Mouse (Mus musculus) limb, embryonic 14.5 days (tissue): Measurements from ENCODE around the gene Fkbp2. TPM values are rescaled to one million over a fixed set of nuclear protein-coding genes. Genes with fewer than 3 reads are reported as not detected.
A peak's percentile ranks its signal among the peaks of the same experiment; 100 is the strongest.

Experiments
- ATAC-seq: fragments of 200-750 bp; cut with Nextera tagmentation; 2 replicates; pipeline ENCODE4 v1.8.0; 2017; ENCODE audit warnings: low read depth, moderate number of reproducible peaks, moderate TSS enrichment; ENCODE audit not compliant: low FRiP score
- DNase-seq: peaks from one replicate; pipeline ENCODE4 v3.0.0-alpha.2; 2015; ENCODE audit warnings: low spot score
- H3K27ac ChIP-seq: fragments of 300-500 bp; sonication (generic); replicated peaks from 2 replicates; pipeline ENCODE4 v1.5.1; 2014; ENCODE audit warnings: low read depth, mild to moderate bottlenecking, low read length, moderate library complexity, mixed read lengths
- H3K27me3 ChIP-seq: fragments of 300-500 bp; sonication (generic); 2 replicates; pipeline ENCODE4 v1.6.1; 2014; ENCODE audit warnings: low read length, mixed read lengths; ENCODE audit not compliant: control insufficient read depth, insufficient read depth
- H3K36me3 ChIP-seq: fragments of 300-500 bp; sonication (generic); 2 replicates; pipeline ENCODE4 v1.6.1; 2014; ENCODE audit warnings: mild to moderate bottlenecking, low read length, moderate library complexity, mixed read lengths; ENCODE audit not compliant: control insufficient read depth, insufficient read depth
- H3K4me1 ChIP-seq: fragments of 300-500 bp; sonication (generic); 2 replicates; pipeline ENCODE4 v1.6.1; 2014; ENCODE audit warnings: antibody characterized with exemption, low read length, mixed read lengths; ENCODE audit not compliant: control insufficient read depth, insufficient read depth
- H3K4me2 ChIP-seq: fragments of 300-500 bp; sonication (generic); replicated peaks from 2 replicates; pipeline ENCODE4 v1.6.1; 2014; ENCODE audit warnings: low read depth, mild to moderate bottlenecking, low read length, moderate library complexity; ENCODE audit not compliant: severe bottlenecking
- H3K4me3 ChIP-seq: fragments of 300-500 bp; sonication (generic); replicated peaks from 2 replicates; pipeline ENCODE4 v1.5.1; 2014; ENCODE audit warnings: low read length
- H3K9ac ChIP-seq: fragments of 300-500 bp; sonication (generic); 2 replicates; pipeline ENCODE4 v1.6.1; 2014; ENCODE audit warnings: mild to moderate bottlenecking, low read depth, low read length, moderate library complexity; ENCODE audit not compliant: severe bottlenecking
- H3K9me3 ChIP-seq: fragments of 300-500 bp; sonication (generic); 2 replicates; pipeline ENCODE4 v1.6.1; 2016; ENCODE audit warnings: low read length; ENCODE audit not compliant: control insufficient read depth
- POLR2A ChIP-seq: fragments of 200-500 bp; IDR thresholded peaks from 2 replicates; pipeline ENCODE4 v1.8.0; 2012; ENCODE audit warnings: inconsistent platforms, mild to moderate bottlenecking, moderate library complexity, borderline replicate concordance; ENCODE audit not compliant: insufficient read depth, insufficient read length; ENCODE audit errors: extremely low read depth
- WGBS: fragments of 180-500 bp; shearing (Covaris S2); extraction: QIAGEN DNeasy Blood & Tissue Kit; methylation state at CpG from one replicate; pipeline ENCODE4 v1.1.7; 2014; 5-methylcytosine and 5-hydroxymethylcytosine counted together
- polyA plus RNA-seq, 2 experiments: library from polyadenylated mRNA; depleted of rRNA in 1 of 2; stranded (reverse) in 1 of 2; unstranded in 1 of 2; fragments of >200 nt; fragmentation: Nextera tagmentation in 1 of 2; extraction: Ambion mirVana in 1 of 2; gene quantifications; 2 replicates each; pipeline versions ENCODE4 v1.2.1 to v1.2.3; 2012 to 2014

Gene Fkbp2
- polyA plus RNA-seq, 2 experiments = 73.3 to 80.5 TPM

- Histone ChIP-seq H3K4me3 (no peak overlapping the region), H3K9ac (no peak overlapping the region), H3K4me2 (no peak overlapping the region), H3K9me3 (no peaks in the 10 kb centered on the region), H3K36me3 (no peaks in the 10 kb centered on the region), H3K27ac (no peak overlapping the region), H3K4me1 (peaks cover 9% of the 10 kb centered on the region; the same call in 1 of the 2 replicates), H3K27me3 (peaks cover 92% of the 10 kb centered on the region)
- ATAC-seq (no peak), DNase-seq (no peak)
- TF ChIP-seq POLR2A = no peak
- no CpG with 5 or more reads among the region's 2 CpGs for WGBS
Observed at GRCm38 (mm10) chr19:6931002-6931401, 49.3 kb downstream of the Fkbp2 start.

- ATAC-seq = no peak
- 16% methylated on average over 9 of the region's 9 CpGs for WGBS
- peak overlapping the region; percentile 8; the same call in 1 of the 2 replicates for H3K4me3 ChIP-seq
- H3K4me1 ChIP-seq = 0 out of 2 replicates have a peak, but pooled peaks cover 7% of the 10 kb centered on the region
- H3K27ac ChIP-seq = no peak overlapping the region
- H3K4me2 ChIP-seq = no peak overlapping the region
- H3K27me3 ChIP-seq = peaks cover 92% of the 10 kb centered on the region
- no peaks in the 10 kb centered on the region for H3K36me3 ChIP-seq
- no peak for TF ChIP-seq POLR2A
- H3K9ac ChIP-seq = no peak overlapping the region
- H3K9me3 ChIP-seq = no peaks in the 10 kb centered on the region
- no peak for DNase-seq
Observed at GRCm38 (mm10) chr19:6928080-6928479, 52.2 kb downstream of the Fkbp2 start.

Other genes starting within 250 kb of the Fkbp2 start
- gene Rps6ka4, start 139.9 kb downstream of the Fkbp2 start, polyA plus RNA-seq (2012; rRNA removed) = 19.4 and 22.9 TPM in 2 replicates
- gene Rps6ka4, start 139.9 kb downstream of the Fkbp2 start, polyA plus RNA-seq (2014; fragmentation: Nextera tagmentation; extraction: Ambion mirVana) = 25.2 and 27.4 TPM in 2 replicates
- 1.8 and 2.2 TPM in 2 replicates for gene Ccdc88b, start 122.3 kb downstream of the Fkbp2 start, polyA plus RNA-seq (2012; rRNA removed)
- gene Ccdc88b, start 122.3 kb downstream of the Fkbp2 start, polyA plus RNA-seq (2014; fragmentation: Nextera tagmentation; extraction: Ambion mirVana) = 0.69 and 0.75 TPM in 2 replicates
- 163 and 164 TPM in 2 replicates for gene Trmt112, start 70.8 kb downstream of the Fkbp2 start, polyA plus RNA-seq (2012; rRNA removed)
- gene Trmt112, start 70.8 kb downstream of the Fkbp2 start, polyA plus RNA-seq (2014; fragmentation: Nextera tagmentation; extraction: Ambion mirVana) = 163 and 167 TPM in 2 replicates
- gene Prdx5, start 70.4 kb downstream of the Fkbp2 start, polyA plus RNA-seq (2012; rRNA removed) = 145 and 173 TPM in 2 replicates
- 245 and 269 TPM in 2 replicates for gene Prdx5, start 70.4 kb downstream of the Fkbp2 start, polyA plus RNA-seq (2014; fragmentation: Nextera tagmentation; extraction: Ambion mirVana)
- gene Esrra, start 58.7 kb downstream of the Fkbp2 start, polyA plus RNA-seq (2012; rRNA removed) = 20.3 and 25.5 TPM in 2 replicates
- gene Esrra, start 58.7 kb downstream of the Fkbp2 start, polyA plus RNA-seq (2014; fragmentation: Nextera tagmentation; extraction: Ambion mirVana) = 3.4 and 5.1 TPM in 2 replicates
- gene Catsperz, start 55.1 kb downstream of the Fkbp2 start, polyA plus RNA-seq (2012; rRNA removed) = 2.8 and 5.6 TPM in 2 replicates
- 3.6 and 5.4 TPM in 2 replicates for gene Catsperz, start 55.1 kb downstream of the Fkbp2 start, polyA plus RNA-seq (2014; fragmentation: Nextera tagmentation; extraction: Ambion mirVana)
- gene Kcnk4, start 46.0 kb downstream of the Fkbp2 start, polyA plus RNA-seq (2012; rRNA removed) = 0.91 and 1.1 TPM in 2 replicates
- gene Kcnk4, start 46.0 kb downstream of the Fkbp2 start, polyA plus RNA-seq (2014; fragmentation: Nextera tagmentation; extraction: Ambion mirVana) = 1.1 TPM in 2 replicates
- 75.1 and 76.5 TPM in 2 replicates for gene Bad, start 38.6 kb downstream of the Fkbp2 start, polyA plus RNA-seq (2012; rRNA removed)
- gene Bad, start 38.6 kb downstream of the Fkbp2 start, polyA plus RNA-seq (2014; fragmentation: Nextera tagmentation; extraction: Ambion mirVana) = 77.5 and 80.8 TPM in 2 replicates
- 56.8 and 72.3 TPM in 2 replicates for gene Gpr137, start 38.0 kb downstream of the Fkbp2 start, polyA plus RNA-seq (2012; rRNA removed)
- gene Gpr137, start 38.0 kb downstream of the Fkbp2 start, polyA plus RNA-seq (2014; fragmentation: Nextera tagmentation; extraction: Ambion mirVana) = 28.5 and 31.8 TPM in 2 replicates
- 277 and 304 TPM in 2 replicates for gene Ppp1r14b, start 5.5 kb downstream of the Fkbp2 start, polyA plus RNA-seq (2012; rRNA removed)
- gene Ppp1r14b, start 5.5 kb downstream of the Fkbp2 start, polyA plus RNA-seq (2014; fragmentation: Nextera tagmentation; extraction: Ambion mirVana) = 249 and 282 TPM in 2 replicates
- gene Plcb3, start 4.0 kb downstream of the Fkbp2 start, polyA plus RNA-seq (2012; rRNA removed) = 80.6 and 102 TPM in 2 replicates
- gene Plcb3, start 4.0 kb downstream of the Fkbp2 start, polyA plus RNA-seq (2014; fragmentation: Nextera tagmentation; extraction: Ambion mirVana) = 36.6 and 42.4 TPM in 2 replicates
- 46.7 and 55.7 TPM in 2 replicates for gene Vegfb, start 7.2 kb upstream of the Fkbp2 start, polyA plus RNA-seq (2012; rRNA removed)
- gene Vegfb, start 7.2 kb upstream of the Fkbp2 start, polyA plus RNA-seq (2014; fragmentation: Nextera tagmentation; extraction: Ambion mirVana) = 44.9 and 54.5 TPM in 2 replicates
- 32.4 and 38.0 TPM in 2 replicates for gene Dnajc4, start 12.1 kb upstream of the Fkbp2 start, polyA plus RNA-seq (2012; rRNA removed)
- gene Dnajc4, start 12.1 kb upstream of the Fkbp2 start, polyA plus RNA-seq (2014; fragmentation: Nextera tagmentation; extraction: Ambion mirVana) = 24.4 and 26.8 TPM in 2 replicates
- 22.1 and 27.7 TPM in 2 replicates for gene Nudt22, start 15.6 kb upstream of the Fkbp2 start, polyA plus RNA-seq (2012; rRNA removed)
- gene Nudt22, start 15.6 kb upstream of the Fkbp2 start, polyA plus RNA-seq (2014; fragmentation: Nextera tagmentation; extraction: Ambion mirVana) = 21.5 and 21.9 TPM in 2 replicates
- 15.1 and 19.9 TPM in 2 replicates for gene Trpt1, start 15.6 kb upstream of the Fkbp2 start, polyA plus RNA-seq (2012; rRNA removed)
- 10.7 and 12.0 TPM in 2 replicates for gene Trpt1, start 15.6 kb upstream of the Fkbp2 start, polyA plus RNA-seq (2014; fragmentation: Nextera tagmentation; extraction: Ambion mirVana)
- gene Fermt3, start 39.0 kb upstream of the Fkbp2 start, polyA plus RNA-seq (2012; rRNA removed) = 10.1 and 13.1 TPM in 2 replicates
- 10.2 and 10.8 TPM in 2 replicates for gene Fermt3, start 39.0 kb upstream of the Fkbp2 start, polyA plus RNA-seq (2014; fragmentation: Nextera tagmentation; extraction: Ambion mirVana)
- 124 and 170 TPM in 2 replicates for gene Stip1, start 59.5 kb upstream of the Fkbp2 start, polyA plus RNA-seq (2012; rRNA removed)
- 200 and 205 TPM in 2 replicates for gene Stip1, start 59.5 kb upstream of the Fkbp2 start, polyA plus RNA-seq (2014; fragmentation: Nextera tagmentation; extraction: Ambion mirVana)
- 24.6 and 27.4 TPM in 2 replicates for gene Macrod1, start 76.3 kb upstream of the Fkbp2 start, polyA plus RNA-seq (2012; rRNA removed)
- 16.6 and 19.7 TPM in 2 replicates for gene Macrod1, start 76.3 kb upstream of the Fkbp2 start, polyA plus RNA-seq (2014; fragmentation: Nextera tagmentation; extraction: Ambion mirVana)
- 2.2 and 3.2 TPM in 2 replicates for gene Flrt1, start 125.2 kb upstream of the Fkbp2 start, polyA plus RNA-seq (2012; rRNA removed)
- gene Flrt1, start 125.2 kb upstream of the Fkbp2 start, polyA plus RNA-seq (2014; fragmentation: Nextera tagmentation; extraction: Ambion mirVana) = 8.5 and 9.6 TPM in 2 replicates
- 157 and 181 TPM in 2 replicates for gene Otub1, start 225.8 kb upstream of the Fkbp2 start, polyA plus RNA-seq (2012; rRNA removed)
- gene Otub1, start 225.8 kb upstream of the Fkbp2 start, polyA plus RNA-seq (2014; fragmentation: Nextera tagmentation; extraction: Ambion mirVana) = 203 and 212 TPM in 2 replicates
- gene Cox8a, start 237.1 kb upstream of the Fkbp2 start, polyA plus RNA-seq (2012; rRNA removed) = 478 and 552 TPM in 2 replicates
- gene Cox8a, start 237.1 kb upstream of the Fkbp2 start, polyA plus RNA-seq (2014; fragmentation: Nextera tagmentation; extraction: Ambion mirVana) = 850 and 909 TPM in 2 replicates